Mouse (Mus musculus) brain, embryonic 14.5 days (tissue): ENCODE results near the gene Cox17.

Experiments used
- CTCF ChIP-seq: fragments of 200-500 bp; IDR thresholded peaks from 2 replicates; pipeline ENCODE4 v1.5.1; 2012; ENCODE audit warnings: inconsistent platforms, mild to moderate bottlenecking, moderate library complexity, borderline replicate concordance; ENCODE audit not compliant: insufficient read depth, insufficient read length; ENCODE audit errors: extremely low read depth
- POLR2A ChIP-seq: fragments of 200-500 bp; IDR thresholded peaks from 2 replicates; pipeline ENCODE4 v1.6.1; 2012; ENCODE audit warnings: mild to moderate bottlenecking, inconsistent platforms, borderline replicate concordance; ENCODE audit not compliant: poor library complexity, insufficient read depth, insufficient read length, severe bottlenecking; ENCODE audit errors: extremely low read depth

DNA sequence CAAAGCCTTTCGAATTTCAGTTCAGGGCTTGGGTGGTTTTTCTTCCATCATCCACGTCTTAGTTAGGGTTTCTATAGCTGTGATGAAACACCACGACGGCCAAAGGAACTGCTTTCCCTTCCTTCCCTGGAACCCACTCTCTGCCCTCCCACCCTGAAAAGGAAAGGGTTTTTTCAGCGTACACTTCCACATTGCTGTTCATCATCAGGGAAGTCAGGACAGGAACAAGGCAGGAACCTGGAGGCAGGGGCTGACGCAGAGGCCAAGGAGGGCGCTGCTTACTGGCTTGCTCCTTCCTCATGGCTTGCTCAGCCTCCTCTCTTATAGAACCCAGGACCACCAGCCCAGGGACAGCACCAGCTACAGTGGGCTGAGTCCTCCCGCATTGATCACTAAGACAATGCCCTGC lies 30.1 kb downstream of the Cox17 start:
- no peak for TF ChIP-seq POLR2A
- no peak for TF ChIP-seq CTCF
